Mouse (Mus musculus) spleen, adult 2 months (tissue): ENCODE results near the gene Nlrp4f. TPM values are rescaled to one million over a fixed set of nuclear protein-coding genes. Genes with fewer than 3 reads are reported as not detected.

Experiments
- DNase-seq, 2 experiments: peaks; one replicate each; pipeline versions ENCODE4 v3.0.0 to v3.0.0-alpha.2; 2012 to 2021; ENCODE audit warnings: low spot score in 2 of 2, low read depth in 1 of 2
- H3K27ac ChIP-seq: fragments of 200-500 bp; 2 replicates; pipeline ENCODE4 v1.5.1; 2012; ENCODE audit warnings: low read length, inconsistent platforms; ENCODE audit not compliant: insufficient read depth
- H3K27me3 ChIP-seq: fragments of 200-500 bp; 2 replicates; pipeline ENCODE4 v1.6.1; 2012; ENCODE audit warnings: mild to moderate bottlenecking, moderate library complexity, low read length, inconsistent platforms; ENCODE audit not compliant: control insufficient read depth, insufficient read depth
- H3K36me3 ChIP-seq: fragments of 200-500 bp; 2 replicates; pipeline ENCODE4 v1.6.1; 2012; ENCODE audit warnings: mild to moderate bottlenecking, low read length, inconsistent platforms; ENCODE audit not compliant: control insufficient read depth, insufficient read depth
- H3K4me1 ChIP-seq: fragments of 200-500 bp; 2 replicates; pipeline ENCODE4 v1.6.1; 2011; ENCODE audit warnings: inconsistent platforms; ENCODE audit not compliant: control insufficient read depth, insufficient read depth, insufficient read length
- H3K4me3 ChIP-seq: fragments of 200-500 bp; 2 replicates; pipeline ENCODE4 v1.5.1; 2011; ENCODE audit warnings: mild to moderate bottlenecking, inconsistent platforms; ENCODE audit not compliant: insufficient read depth, insufficient read length; ENCODE audit errors: extremely low read depth
- CTCF ChIP-seq: fragments of 200-500 bp; IDR thresholded peaks from 2 replicates; pipeline ENCODE4 v1.5.1; 2011; ENCODE audit warnings: mild to moderate bottlenecking, inconsistent platforms; ENCODE audit not compliant: insufficient read depth, insufficient read length, insufficient replicate concordance; ENCODE audit errors: extremely low read depth
- POLR2A ChIP-seq: fragments of 200-500 bp; IDR thresholded peaks from 2 replicates; pipeline ENCODE4 v1.6.1; 2011; ENCODE audit warnings: low read depth, low read length, inconsistent platforms
- WGBS: fragments of 180-500 bp; shearing (Covaris S2); methylation state at CpG from one replicate; pipeline ENCODE4 v1.1.7; 2018; 5-methylcytosine and 5-hydroxymethylcytosine counted together
- polyA plus RNA-seq: library from polyadenylated mRNA; depleted of rRNA; stranded (reverse); fragments of >200 nt; gene quantifications from 2 replicates; pipeline ENCODE4 v1.2.3, GENCODE M21; 2012; rRNA removed

The Nlrp4f gene
- polyA plus RNA-seq, 1 experiment: not detected

GRCm38 (mm10) chr13:65149940-65150339 lies 55.8 kb downstream of the Nlrp4f start, which contains the start of gene Olfr466:
Gene Olfr466 (plus strand): TSS chr13:65150240.
- Histone ChIP-seq H3K4me1 (no peaks in the 10 kb centered on the region), H3K36me3 (no peaks in the 10 kb centered on the region), H3K27me3 (no peaks in the 10 kb centered on the region), H3K27ac (no peak within 1 kb of the TSS), H3K4me3 (no peak within 1 kb of the TSS)
- DNase-seq: no peak
- WGBS: 60% methylated on average over 1 of the region's 1 CpGs
- TF ChIP-seq CTCF: no peak
- no peak for TF ChIP-seq POLR2A

GRCm38 (mm10) chr13:65137789-65138188 lies 68.0 kb downstream of the Nlrp4f start, which contains the start of gene Olfr465-ps1:
Gene Olfr465-ps1 (plus strand): TSS chr13:65138089.
- no peaks in the 10 kb centered on the region for H3K4me1 ChIP-seq
- H3K4me3 ChIP-seq: no peak within 1 kb of the TSS
- H3K36me3 ChIP-seq: no peaks in the 10 kb centered on the region
- DNase-seq: no peak
- 91% methylated on average over 4 of the region's 4 CpGs for WGBS
- no peak for TF ChIP-seq CTCF
- TF ChIP-seq POLR2A: no peak
- no peak within 1 kb of the TSS for H3K27ac ChIP-seq
- no peaks in the 10 kb centered on the region for H3K27me3 ChIP-seq

Other genes starting within 250 kb of the Nlrp4f start
- gene Spata31d1c, start 172.9 kb downstream of the Nlrp4f start, polyA plus RNA-seq: not detected in 2 replicates
- gene Prss47, start 153.2 kb downstream of the Nlrp4f start, polyA plus RNA-seq: not detected in 2 replicates
- 9.8 and 12.7 TPM in 2 replicates for gene Mfsd14b, start 93.0 kb downstream of the Nlrp4f start, polyA plus RNA-seq
- not detected in 2 replicates for gene Olfr465-ps1, start 67.9 kb downstream of the Nlrp4f start, polyA plus RNA-seq
- gene Olfr466, start 55.7 kb downstream of the Nlrp4f start, polyA plus RNA-seq: not detected in 2 replicates
- gene Gm10775, start 53.6 kb upstream of the Nlrp4f start, polyA plus RNA-seq: not detected in 2 replicates
- gene Zfp369, start 72.8 kb upstream of the Nlrp4f start, polyA plus RNA-seq: 11.7 and 12.1 TPM in 2 replicates